Mouse (Mus musculus): ENCODE results near the gene Mamstr.
"Not testable (repeated sequence)": the region's sequence is repeated elsewhere in the genome, so short reads cannot be mapped to it uniquely, and the experiment has no call there.

Gene Mamstr

GRCm38 (mm10) chr7:45649351-45649750 lies 9.6 kb downstream of the Mamstr start:
- no peak for DNase-seq (ENCODE audit: low read depth, low spot score)

- DNase-seq (ENCODE audit: low read depth, low spot score), result not testable (repeated sequence)
These were observed 10.7 kb downstream of the Mamstr start for GRCm38 (mm10) chr7:45650484-45650883.

GRCm38 (mm10) chr7:45654424-45655047 lies 14.8 kb downstream of the Mamstr start:
- DNase-seq (ENCODE audit: low read depth, low spot score), result no peak

GRCm38 (mm10) chr7:45660746-45661478 lies 21.1 kb downstream of the Mamstr start:
- DNase-seq (ENCODE audit: low read depth, low spot score), result no peak

GRCm38 (mm10) chr7:45661702-45662101 lies 21.9 kb downstream of the Mamstr start:
- not testable (repeated sequence) for DNase-seq (ENCODE audit: low read depth, low spot score)

- DNase-seq (ENCODE audit: low read depth, low spot score), result no peak
These were observed 25.7 kb downstream of the Mamstr start for GRCm38 (mm10) chr7:45665303-45666138.

- DNase-seq (ENCODE audit: low read depth, low spot score), result no peak
These were observed 26.4 kb downstream of the Mamstr start, which contains the start of gene Fut2 for GRCm38 (mm10) chr7:45666161-45666560. Gene Fut2 (minus strand): TSS chr7:45666394.

GRCm38 (mm10) chr7:45667761-45668160 lies 28.0 kb downstream of the Mamstr start:
- DNase-seq (ENCODE audit: low read depth, low spot score), result no peak

- no peak for DNase-seq (ENCODE audit: low read depth, low spot score)
These were observed 29.1 kb downstream of the Mamstr start for GRCm38 (mm10) chr7:45668921-45669320.

- DNase-seq (ENCODE audit: low read depth, low spot score), result no peak
These were observed 38.0 kb downstream of the Mamstr start for GRCm38 (mm10) chr7:45677627-45678295.

GRCm38 (mm10) chr7:45678513-45678912 lies 38.7 kb downstream of the Mamstr start:
- DNase-seq (ENCODE audit: low read depth, low spot score), result no peak

- no peak for DNase-seq (ENCODE audit: low read depth, low spot score)
These were observed 40.3 kb downstream of the Mamstr start for GRCm38 (mm10) chr7:45679966-45680621.

GRCm38 (mm10) chr7:45681046-45681736 lies 41.4 kb downstream of the Mamstr start:
- DNase-seq (ENCODE audit: low read depth, low spot score), result no peak

- DNase-seq (ENCODE audit: low read depth, low spot score), result no peak
These were observed 42.7 kb downstream of the Mamstr start for GRCm38 (mm10) chr7:45682144-45683126.

- DNase-seq (ENCODE audit: low read depth, low spot score), result no peak
These were observed 43.7 kb downstream of the Mamstr start, which contains the start of gene Ntn5 for GRCm38 (mm10) chr7:45683396-45684050. Gene Ntn5 (plus strand): TSS chr7:45684022.

GRCm38 (mm10) chr7:45685811-45686210 lies 46.0 kb downstream of the Mamstr start:
- DNase-seq (ENCODE audit: low read depth, low spot score), result no peak

- no peak for DNase-seq (ENCODE audit: low read depth, low spot score)
These were observed 47.1 kb downstream of the Mamstr start for GRCm38 (mm10) chr7:45686841-45687240.

GRCm38 (mm10) chr7:45689099-45689498 lies 49.3 kb downstream of the Mamstr start:
- DNase-seq (ENCODE audit: low read depth, low spot score), result no peak

GRCm38 (mm10) chr7:45689800-45690199 lies 50.0 kb downstream of the Mamstr start:
- DNase-seq (ENCODE audit: low read depth, low spot score), result no peak

Data from c-Kit-negative CD71-positive TER-119-positive erythroid progenitor cells, embryonic 14.5 days (primary cell).